Mouse (Mus musculus): ENCODE data around the gene Vps26b.

DNA sequence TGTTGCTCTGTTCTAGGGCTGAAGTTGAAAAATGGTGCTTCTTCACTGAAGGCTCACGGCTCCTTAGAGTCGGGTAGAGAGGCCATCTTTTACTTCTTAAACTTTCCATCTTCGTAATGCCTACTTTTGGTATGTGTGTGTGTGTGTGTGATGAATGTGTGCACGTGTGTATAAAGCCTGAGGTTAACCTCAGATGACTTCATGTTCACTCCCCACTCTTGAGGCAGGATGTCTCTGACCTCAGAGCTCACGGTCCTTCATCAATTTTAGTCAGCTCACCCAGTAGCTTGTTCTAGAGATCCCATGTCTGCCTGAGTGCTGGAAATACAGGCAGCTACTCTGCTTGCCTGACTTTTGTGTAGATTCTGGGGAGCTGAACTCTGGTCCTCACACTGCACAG, 14.0 kb upstream of the Vps26b start:
- TF ChIP-seq CTCF (IDR thresholded peaks at IDR 0.05; ENCODE audit: control insufficient read depth, insufficient read depth, insufficient replicate concordance, low read depth, low read length): no peak
- no peak for TF ChIP-seq POLR2A (IDR thresholded peaks at IDR 0.05; ENCODE audit: control insufficient read depth, low read depth, low read length)
